Mouse (Mus musculus): ENCODE data around the gene Sulf2.

GRCm38 (mm10) chr2:166030256-166030995 is 125.0 kb downstream of the Sulf2 start:
- TF ChIP-seq CTCF (IDR thresholded peaks at IDR 0.05; ENCODE audit: low read depth) = no peak
- no peak for TF ChIP-seq EP300 (IDR thresholded peaks at IDR 0.05; ENCODE audit: low read depth)
